In the genomic region with DNA sequence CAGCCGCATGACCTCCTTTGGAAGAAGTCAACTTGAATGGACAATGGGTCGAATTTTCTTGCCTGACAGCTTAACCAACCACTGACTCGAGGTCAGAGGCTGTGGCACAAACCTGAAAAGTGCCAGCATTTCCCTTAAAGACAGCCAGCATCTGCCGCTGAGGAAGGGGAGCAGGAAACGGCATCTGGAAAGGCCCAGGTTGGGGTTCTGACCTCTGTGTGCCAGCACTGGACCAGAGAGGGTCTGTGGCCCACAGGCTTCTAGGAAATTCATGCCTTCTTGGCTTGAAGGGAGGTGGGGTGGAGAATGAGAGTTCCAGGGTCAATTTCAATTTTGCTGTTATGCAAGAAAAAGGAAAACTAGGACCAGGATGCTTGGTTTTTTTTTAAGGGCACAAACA, we compare ENCODE assay signal across 10 mouse cellular contexts.
DNase-seq lines count a peak whose midpoint lies in the region; ATAC-seq lines count a peak whose summit lies in the region.
"Had no signal": no experiment of that assay in that cellular context is flagged by ENCODE, and none has a peak within 500 bp of the region (broad histone marks: within the 10 kb centered on the region; RNA-seq: fewer than 3 reads in every experiment).

No protein-coding gene starts in this region.

- no peaks in the 10 kb centered on the region for H3K27me3 ChIP-seq in heart, embryonic 15.5 days
- no peaks in the 10 kb centered on the region for H3K27me3 ChIP-seq in hindbrain, embryonic 12.5 days
- no peaks in the 10 kb centered on the region for H3K27me3 ChIP-seq in midbrain, embryonic 13.5 days
- H3K27me3 ChIP-seq: kidney, embryonic 15.5 days had no signal

- WGBS in heart, embryonic 15.5 days: 55% methylated on average over 5 of the region's 5 CpGs
- WGBS in hindbrain, embryonic 12.5 days: 6% methylated on average over 5 of the region's 5 CpGs
- WGBS in midbrain, embryonic 13.5 days: 8% methylated on average over 5 of the region's 5 CpGs

- no peak overlapping the region for H3K4me2 ChIP-seq in heart, embryonic 15.5 days
- H3K4me2 ChIP-seq in hindbrain, embryonic 12.5 days (replicated peaks): 0 out of 2 replicates have a peak overlapping the region, but pooled peaks have one; percentile 23
- no peak overlapping the region for H3K4me2 ChIP-seq in midbrain, embryonic 13.5 days (replicated peaks)
- H3K4me2 ChIP-seq: liver, embryonic 11.5 days had no signal

- H3K27ac ChIP-seq in heart, embryonic 15.5 days: peak overlapping the region; percentile 58
- H3K27ac ChIP-seq in hindbrain, embryonic 12.5 days: peak overlapping the region; percentile 87
- H3K27ac ChIP-seq in midbrain, embryonic 13.5 days: peak overlapping the region; percentile 92

- ATAC-seq in heart, embryonic 15.5 days (replicated peaks; ENCODE audit: insufficient number of reproducible peaks, insufficient read depth, low FRiP score, low read depth): no peak
- no peak for ATAC-seq in hindbrain, embryonic 12.5 days (ENCODE audit: low FRiP score)
- no peak for ATAC-seq in midbrain, embryonic 13.5 days

- no peak overlapping the region for H3K9ac ChIP-seq in heart, embryonic 15.5 days
- no peak overlapping the region for H3K9ac ChIP-seq in hindbrain, embryonic 12.5 days
- H3K9ac ChIP-seq in midbrain, embryonic 13.5 days (replicated peaks): no peak overlapping the region

- intact Hi-C loops in heart, postnatal 14 days (cut with DNase I): no loop called here

- no peaks in the 10 kb centered on the region for H3K9me3 ChIP-seq in heart, embryonic 15.5 days (replicated peaks)
- H3K9me3 ChIP-seq in hindbrain, embryonic 12.5 days (replicated peaks): no peaks in the 10 kb centered on the region
- no peaks in the 10 kb centered on the region for H3K9me3 ChIP-seq in midbrain, embryonic 13.5 days
- H3K9me3 ChIP-seq: kidney, embryonic 15.5 days had no signal

- DNase-seq in heart, postnatal 14 days: no peak
- DNase-seq in embryo, embryonic 9.5 days (ENCODE audit: extremely low spot score): peak; percentile 39
- DNase-seq in cerebellum, postnatal 4 days (ENCODE audit: low spot score in 2 of 2): no peak
- no peak for DNase-seq in testis, postnatal 10 days (ENCODE audit: low spot score)
- DNase-seq in ovary, postnatal 36 days (ENCODE audit: low spot score): no peak

- H3K4me1 ChIP-seq in heart, embryonic 15.5 days (replicated peaks): peaks cover 68% of the 10 kb centered on the region
- peaks cover 87% of the 10 kb centered on the region for H3K4me1 ChIP-seq in hindbrain, embryonic 12.5 days
- H3K4me1 ChIP-seq in midbrain, embryonic 13.5 days (replicated peaks): peaks cover 87% of the 10 kb centered on the region

- no peaks in the 10 kb centered on the region for H3K36me3 ChIP-seq in heart, embryonic 15.5 days
- no peaks in the 10 kb centered on the region for H3K36me3 ChIP-seq in hindbrain, embryonic 12.5 days
- peaks cover 1% of the 10 kb centered on the region; the same call in 1 of the 2 replicates for H3K36me3 ChIP-seq in midbrain, embryonic 13.5 days
- H3K36me3 ChIP-seq: kidney, embryonic 15.5 days had no signal

- H3K4me3 ChIP-seq in heart, embryonic 15.5 days: no peak overlapping the region
- H3K4me3 ChIP-seq in hindbrain, embryonic 12.5 days: no peak overlapping the region
- no peak overlapping the region for H3K4me3 ChIP-seq in midbrain, embryonic 13.5 days (replicated peaks)
- H3K4me3 ChIP-seq: kidney, embryonic 15.5 days had no signal
